Mouse (Mus musculus): ENCODE data around the gene Creld2. TPM values are rescaled to one million over a fixed set of nuclear protein-coding genes. Genes with fewer than 3 reads are reported as not detected.

Creld2 gene
- polyA plus RNA-seq (2015; fragmentation: Illumina TruSeq; extraction: RNeasy Lipid Tissue Mini Kit (QIAGEN cat#74804); ENCODE audit: insufficient read depth, low replicate concordance): 44.9 TPM

DNA sequence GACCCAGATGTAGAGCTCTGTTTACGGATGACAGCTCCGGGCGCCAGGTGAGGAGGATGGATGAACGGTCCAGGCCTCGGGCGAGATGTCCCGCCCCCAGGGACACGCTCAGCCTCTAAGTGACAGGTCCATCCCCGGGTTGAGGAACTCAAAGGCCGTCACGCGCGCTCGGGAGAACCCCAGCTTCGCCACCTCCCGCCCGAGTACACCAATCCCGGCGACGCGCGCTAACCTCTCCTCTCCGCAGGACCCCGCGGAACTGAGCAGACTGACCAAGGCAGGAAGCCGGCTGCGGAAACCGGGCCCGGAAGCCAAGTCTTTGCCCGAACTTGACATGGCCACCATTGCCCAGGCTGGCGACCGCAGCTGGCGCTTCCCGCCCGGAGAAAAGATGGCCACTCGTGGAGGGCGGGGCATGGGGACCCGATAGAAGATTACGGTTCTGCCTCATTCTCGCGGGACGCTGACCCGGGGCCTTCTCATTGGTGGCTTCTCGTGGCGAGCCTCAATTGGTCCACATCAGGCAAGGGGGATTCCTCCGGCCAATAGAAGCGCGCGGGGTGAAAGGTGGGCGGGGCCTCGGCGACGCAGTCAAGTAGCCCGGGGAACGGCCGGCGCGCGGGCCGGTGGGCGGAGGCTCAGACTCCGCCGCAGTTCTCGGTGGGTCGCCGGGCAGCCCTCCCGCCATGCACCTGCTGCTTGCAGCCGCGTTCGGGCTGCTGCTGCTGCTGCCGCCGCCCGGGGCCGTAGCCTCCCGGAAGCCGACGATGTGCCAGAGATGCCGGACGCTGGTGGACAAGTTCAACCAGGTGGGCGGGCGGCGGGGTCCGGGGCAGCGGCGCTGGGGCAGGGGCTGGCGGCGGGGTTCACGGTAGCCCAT lies at the start of gene Creld2, which contains the start of gene Alg12:
Gene Creld2 (plus strand): TSS at position 621 of the 880 bp plus-strand sequence.
Gene Alg12 (minus strand): TSS at position 293 of the 880 bp plus-strand sequence.

DNA sequence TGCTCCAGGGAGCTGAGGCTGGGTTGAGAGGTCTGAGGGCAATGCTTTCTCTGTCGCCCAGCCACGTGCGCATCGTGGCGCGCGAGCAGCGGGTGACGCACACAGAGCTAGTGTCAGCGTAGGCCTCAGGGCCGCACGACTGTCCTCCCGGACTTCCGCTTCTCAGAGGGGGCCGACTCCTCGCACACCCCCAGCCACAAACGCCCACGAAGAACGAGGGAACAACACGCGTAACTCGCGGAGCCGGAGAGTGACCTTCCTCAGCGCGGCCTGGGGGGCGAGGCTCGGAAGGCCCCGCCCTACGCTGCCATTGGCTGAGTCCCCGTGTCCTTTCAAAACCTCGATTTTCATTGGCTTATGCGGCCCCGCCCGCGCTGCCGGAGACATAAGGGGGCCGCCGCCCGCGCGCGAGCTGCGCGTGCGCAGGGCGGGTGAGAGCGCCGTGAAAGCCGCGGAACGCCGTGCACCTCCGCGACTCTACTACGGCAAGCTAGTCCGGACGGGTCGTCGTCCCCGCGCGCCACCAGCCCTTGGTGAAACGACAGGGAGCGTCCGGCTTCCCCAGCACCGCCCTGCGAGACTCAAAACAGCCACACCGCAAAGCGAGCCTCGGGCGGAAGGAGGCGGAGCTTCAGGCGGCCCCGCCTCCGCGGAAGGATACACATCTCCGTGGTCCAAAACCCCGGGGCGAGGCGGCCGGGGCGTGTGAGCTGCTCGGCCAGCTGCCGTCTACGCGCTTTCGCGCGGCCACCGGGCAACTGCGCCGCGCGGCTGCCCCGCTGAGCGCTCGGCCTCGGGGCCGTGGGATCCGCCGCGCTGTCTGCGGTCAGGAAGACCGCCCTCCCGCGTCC lies 42.6 kb downstream of the Creld2 start, which contains the start of gene Pim3:
Gene Pim3 (plus strand): TSS at position 415 of the 851 bp plus-strand sequence.

Other genes with a start within 250 kb of the Creld2 start
- gene Zdhhc25, start 219.3 kb upstream of the Creld2 start, polyA plus RNA-seq (2015; fragmentation: Illumina TruSeq; extraction: RNeasy Lipid Tissue Mini Kit (QIAGEN cat#74804); ENCODE audit: insufficient read depth, low replicate concordance): not detected
- 34.4 TPM for gene Brd1, start 85.4 kb upstream of the Creld2 start, polyA plus RNA-seq (2015; fragmentation: Illumina TruSeq; extraction: RNeasy Lipid Tissue Mini Kit (QIAGEN cat#74804); ENCODE audit: insufficient read depth, low replicate concordance)
- gene Zbed4, start 68.0 kb upstream of the Creld2 start, polyA plus RNA-seq (2015; fragmentation: Illumina TruSeq; extraction: RNeasy Lipid Tissue Mini Kit (QIAGEN cat#74804); ENCODE audit: insufficient read depth, low replicate concordance): 26.0 TPM
- gene Alg12, start 328 bp upstream of the Creld2 start, polyA plus RNA-seq (2015; fragmentation: Illumina TruSeq; extraction: RNeasy Lipid Tissue Mini Kit (QIAGEN cat#74804); ENCODE audit: insufficient read depth, low replicate concordance): 19.7 TPM
- 8.1 TPM for gene Pim3, start 42.5 kb downstream of the Creld2 start, polyA plus RNA-seq (2015; fragmentation: Illumina TruSeq; extraction: RNeasy Lipid Tissue Mini Kit (QIAGEN cat#74804); ENCODE audit: insufficient read depth, low replicate concordance)
- not detected for gene Ttll8, start 134.8 kb downstream of the Creld2 start, polyA plus RNA-seq (2015; fragmentation: Illumina TruSeq; extraction: RNeasy Lipid Tissue Mini Kit (QIAGEN cat#74804); ENCODE audit: insufficient read depth, low replicate concordance)
- 2.5 TPM for gene Mlc1, start 159.4 kb downstream of the Creld2 start, polyA plus RNA-seq (2015; fragmentation: Illumina TruSeq; extraction: RNeasy Lipid Tissue Mini Kit (QIAGEN cat#74804); ENCODE audit: insufficient read depth, low replicate concordance)
- not detected for gene Mov10l1, start 163.3 kb downstream of the Creld2 start, polyA plus RNA-seq (2015; fragmentation: Illumina TruSeq; extraction: RNeasy Lipid Tissue Mini Kit (QIAGEN cat#74804); ENCODE audit: insufficient read depth, low replicate concordance)
- gene Panx2, start 240.1 kb downstream of the Creld2 start, polyA plus RNA-seq (2015; fragmentation: Illumina TruSeq; extraction: RNeasy Lipid Tissue Mini Kit (QIAGEN cat#74804); ENCODE audit: insufficient read depth, low replicate concordance): not detected

Measured in spleen, adult 10 weeks (tissue).